Mouse (Mus musculus) left cerebral cortex, postnatal 4 days (tissue): ENCODE measurements at regions not wholly inside any gene's neighbourhood (a gene's known extent, or its start where the extent isn't known, plus 50 kb on each side); places are given as distances from the start of the nearest gene placed in this dataset.

Source experiments
- DNase-seq: peaks from one replicate; pipeline ENCODE4 v3.0.0-alpha.2; 2022
- intact Hi-C: fragments of 180-260 bp; cut with DNase I; formaldehyde crosslinking; loops from one replicate; pipeline ENCODE4 v1.15.1; 2025

GRCm38 (mm10) chr9:61680911-61681311 lies 233.4 kb downstream of the Rplp1 start:
- no peak for DNase-seq
- intact Hi-C loops = no loop called here

GRCm38 (mm10) chr9:61679686-61680085 lies 234.7 kb downstream of the Rplp1 start:
- DNase-seq = no peak
- intact Hi-C loops = no loop called here

- intact Hi-C loops = no loop called here
- no peak for DNase-seq
Observed at GRCm38 (mm10) chr9:61677603-61678002, 236.7 kb downstream of the Rplp1 start.

GRCm38 (mm10) chr9:61677037-61677436 lies 237.3 kb downstream of the Rplp1 start:
- intact Hi-C loops = no loop called here
- peak; percentile 74 for DNase-seq

- intact Hi-C loops = no loop called here
- DNase-seq = no peak
Observed at GRCm38 (mm10) chr9:61675366-61675765, 239.0 kb downstream of the Rplp1 start.

- DNase-seq = no peak
- intact Hi-C loops = no loop called here
Observed at GRCm38 (mm10) chr9:61673575-61674203, 240.7 kb downstream of the Rplp1 start.

GRCm38 (mm10) chr9:61670986-61671385 lies 243.4 kb downstream of the Rplp1 start:
- no peak for DNase-seq
- intact Hi-C loops = no loop called here

GRCm38 (mm10) chr9:61669729-61670520 lies 244.4 kb downstream of the Rplp1 start:
- no peak for DNase-seq
- intact Hi-C loops = no loop called here

- no peak for DNase-seq
- intact Hi-C loops = no loop called here
Observed at GRCm38 (mm10) chr9:61668723-61669122, 245.6 kb downstream of the Rplp1 start.

- no peak for DNase-seq
- intact Hi-C loops = no loop called here
Observed at GRCm38 (mm10) chr9:61668157-61668697, 246.1 kb downstream of the Rplp1 start.

GRCm38 (mm10) chr9:61667453-61668074 lies 246.8 kb downstream of the Rplp1 start:
- DNase-seq = no peak
- intact Hi-C loops = no loop called here

- DNase-seq = no peak
- intact Hi-C loops = no loop called here
Observed at GRCm38 (mm10) chr9:61666761-61667332, 247.5 kb downstream of the Rplp1 start.

GRCm38 (mm10) chr9:61666118-61666517 lies 248.2 kb downstream of the Rplp1 start:
- no peak for DNase-seq
- intact Hi-C loops = no loop called here

- intact Hi-C loops = no loop called here
- DNase-seq = no peak
Observed at GRCm38 (mm10) chr9:61665254-61665653, 249.1 kb downstream of the Rplp1 start.

- intact Hi-C loops = no loop called here
- DNase-seq = no peak
Observed at GRCm38 (mm10) chr9:61664000-61664622, 250.2 kb downstream of the Rplp1 start.

GRCm38 (mm10) chr9:61662055-61663028 lies 252.0 kb downstream of the Rplp1 start:
- no peak for DNase-seq

GRCm38 (mm10) chr9:61660191-61660590 lies 254.2 kb downstream of the Rplp1 start:
- intact Hi-C loops = no loop called here

More at GRCm38 (mm10) chr9:61662055-61663028, 252.0 kb downstream of the Rplp1 start:
- intact Hi-C loops = no loop called here

GRCm38 (mm10) chr9:61657996-61658395 lies 256.3 kb downstream of the Rplp1 start:
- intact Hi-C loops = no loop called here
- no peak for DNase-seq

More at GRCm38 (mm10) chr9:61660191-61660590, 254.2 kb downstream of the Rplp1 start:
- no peak for DNase-seq

GRCm38 (mm10) chr9:61655433-61655981 lies 258.8 kb downstream of the Rplp1 start:
- DNase-seq = peak; percentile 21
- intact Hi-C loops = no loop called here
